Mouse (Mus musculus) testis, adult 2 months (tissue): ENCODE measurements at regions not wholly inside any gene's neighbourhood (a gene's known extent, or its start where the extent isn't known, plus 50 kb on each side); places are given as distances from the start of the nearest gene placed in this dataset.

Source experiments
- CTCF ChIP-seq: fragments of 200-500 bp; IDR thresholded peaks from 2 replicates; pipeline ENCODE4 v1.5.1; 2012; ENCODE audit warnings: low read depth, mild to moderate bottlenecking, inconsistent platforms, low read length, moderate library complexity; ENCODE audit not compliant: control insufficient read depth, insufficient read depth, insufficient replicate concordance
- POLR2A ChIP-seq: fragments of 200-500 bp; IDR thresholded peaks from 2 replicates; pipeline ENCODE4 v1.6.1; 2012; ENCODE audit warnings: low read depth, mild to moderate bottlenecking, inconsistent platforms, low read length, moderate library complexity; ENCODE audit not compliant: control insufficient read depth

DNA sequence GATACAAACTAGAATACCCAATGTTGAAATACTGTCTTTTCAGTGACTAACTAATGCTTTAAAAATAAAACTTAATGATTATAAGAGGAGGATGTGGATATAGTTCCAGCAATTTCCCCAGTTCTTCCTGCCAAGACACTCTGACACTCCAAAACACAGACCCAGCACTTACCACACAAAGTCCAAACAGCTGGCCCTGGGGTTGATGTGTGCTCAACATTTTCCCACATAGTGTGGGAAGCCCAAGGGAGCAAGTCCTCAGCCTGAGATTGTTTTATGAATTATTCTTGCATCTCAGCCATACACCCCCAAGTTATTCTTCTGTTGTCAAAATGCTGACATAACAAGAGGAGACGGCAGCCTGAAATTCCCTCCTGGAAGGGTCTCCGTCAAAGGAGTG lies 187.5 kb upstream of the Gm21897 start:
- TF ChIP-seq CTCF, result no peak
- TF ChIP-seq POLR2A, result no peak
